Mouse (Mus musculus): ENCODE measurements around the gene Ceacam19. TPM values are rescaled to one million over a fixed set of nuclear protein-coding genes. Genes with fewer than 3 reads are reported as not detected.

Ceacam19 gene
- polyA plus RNA-seq, 1 experiment from 2014 or later: 0.04 TPM

- Histone ChIP-seq H3K27ac (ENCODE audit: low read length) (no peak overlapping the region), H3K27me3 (ENCODE audit: control insufficient read depth, insufficient read depth, low read length) (no peaks in the 10 kb centered on the region), H3K36me3 (ENCODE audit: control insufficient read depth, insufficient read depth) (peaks cover 47% of the 10 kb centered on the region), H3K9ac (ENCODE audit: low read length) (no peak overlapping the region), H3K4me2 (ENCODE audit: low read depth, low read length) (no peak overlapping the region), H3K4me3 (ENCODE audit: low read length) (no peak overlapping the region), H3K9me3 (replicated peaks; ENCODE audit: control insufficient read depth, low read length) (no peaks in the 10 kb centered on the region), H3K4me1 (ENCODE audit: control insufficient read depth, insufficient read depth, low read length) (no peaks in the 10 kb centered on the region)
- WGBS: 50% methylated on average over 21 of the region's 21 CpGs
- ATAC-seq (replicated peaks; ENCODE audit: extremely low read depth, insufficient read depth, low FRiP score): peak; percentile 39; the same call in 1 of the 2 replicates
Observed at GRCm38 (mm10) chr7:19910421-19911291, 22.9 kb upstream of the Ceacam19 start.

- ATAC-seq (replicated peaks; ENCODE audit: extremely low read depth, insufficient read depth, low FRiP score): no peak
- no peaks in the 10 kb centered on the region for H3K36me3 ChIP-seq (ENCODE audit: control insufficient read depth, insufficient read depth)
Observed at GRCm38 (mm10) chr7:19889881-19890280, 2.1 kb upstream of the Ceacam19 start.

GRCm38 (mm10) chr7:19880754-19881153 is 7.0 kb downstream of the Ceacam19 start:
- Histone ChIP-seq H3K27me3 (ENCODE audit: control insufficient read depth, insufficient read depth, low read length) (no peaks in the 10 kb centered on the region), H3K4me1 (ENCODE audit: control insufficient read depth, insufficient read depth, low read length) (no peaks in the 10 kb centered on the region), H3K9ac (ENCODE audit: low read length) (no peak overlapping the region), H3K4me3 (ENCODE audit: low read length) (no peak overlapping the region), H3K27ac (ENCODE audit: low read length) (no peak overlapping the region), H3K4me2 (ENCODE audit: low read depth, low read length) (no peak overlapping the region), H3K9me3 (replicated peaks; ENCODE audit: control insufficient read depth, low read length) (no peaks in the 10 kb centered on the region), H3K36me3 (ENCODE audit: control insufficient read depth, insufficient read depth) (no peaks in the 10 kb centered on the region)
- no peak for ATAC-seq (replicated peaks; ENCODE audit: extremely low read depth, insufficient read depth, low FRiP score)
- WGBS: 76% methylated on average over 8 of the region's 8 CpGs

More at GRCm38 (mm10) chr7:19889881-19890280, 2.1 kb upstream of the Ceacam19 start:
- no peak overlapping the region for H3K4me3 ChIP-seq (ENCODE audit: low read length)
- no peak overlapping the region for H3K9ac ChIP-seq (ENCODE audit: low read length)
- no peak overlapping the region for H3K4me2 ChIP-seq (ENCODE audit: low read depth, low read length)
- no peaks in the 10 kb centered on the region for H3K27me3 ChIP-seq (ENCODE audit: control insufficient read depth, insufficient read depth, low read length)
- WGBS: 45% methylated on average over 8 of the region's 8 CpGs
- H3K9me3 ChIP-seq (replicated peaks; ENCODE audit: control insufficient read depth, low read length): no peaks in the 10 kb centered on the region
- no peaks in the 10 kb centered on the region for H3K4me1 ChIP-seq (ENCODE audit: control insufficient read depth, insufficient read depth, low read length)
- H3K27ac ChIP-seq (ENCODE audit: low read length): no peak overlapping the region

GRCm38 (mm10) chr7:19876781-19877425 is 10.9 kb downstream of the Ceacam19 start:
- WGBS: 46% methylated on average over 14 of the region's 14 CpGs
- no peak overlapping the region for H3K4me3 ChIP-seq (ENCODE audit: low read length)
- no peaks in the 10 kb centered on the region for H3K9me3 ChIP-seq (replicated peaks; ENCODE audit: control insufficient read depth, low read length)
- 0 out of 2 replicates have a peak, but pooled peaks have one; percentile 7 for ATAC-seq (replicated peaks; ENCODE audit: extremely low read depth, insufficient read depth, low FRiP score)
- no peak overlapping the region for H3K9ac ChIP-seq (ENCODE audit: low read length)
- H3K27me3 ChIP-seq (ENCODE audit: control insufficient read depth, insufficient read depth, low read length): no peaks in the 10 kb centered on the region
- no peak overlapping the region for H3K4me2 ChIP-seq (ENCODE audit: low read depth, low read length)
- H3K27ac ChIP-seq (ENCODE audit: low read length): no peak overlapping the region
- no peaks in the 10 kb centered on the region for H3K36me3 ChIP-seq (ENCODE audit: control insufficient read depth, insufficient read depth)
- no peaks in the 10 kb centered on the region for H3K4me1 ChIP-seq (ENCODE audit: control insufficient read depth, insufficient read depth, low read length)

GRCm38 (mm10) chr7:19875948-19876682 is 11.7 kb downstream of the Ceacam19 start:
- 0 out of 2 replicates have a peak, but pooled peaks have one; percentile 5 for ATAC-seq (replicated peaks; ENCODE audit: extremely low read depth, insufficient read depth, low FRiP score)
- Histone ChIP-seq H3K27ac (ENCODE audit: low read length) (no peak overlapping the region), H3K9me3 (replicated peaks; ENCODE audit: control insufficient read depth, low read length) (no peaks in the 10 kb centered on the region), H3K9ac (ENCODE audit: low read length) (no peak overlapping the region), H3K4me3 (ENCODE audit: low read length) (no peak overlapping the region), H3K36me3 (ENCODE audit: control insufficient read depth, insufficient read depth) (no peaks in the 10 kb centered on the region), H3K4me2 (ENCODE audit: low read depth, low read length) (no peak overlapping the region), H3K27me3 (ENCODE audit: control insufficient read depth, insufficient read depth, low read length) (no peaks in the 10 kb centered on the region), H3K4me1 (ENCODE audit: control insufficient read depth, insufficient read depth, low read length) (0 out of 2 replicates have a peak, but pooled peaks cover 2% of the 10 kb centered on the region)
- 37% methylated on average over 13 of the region's 13 CpGs for WGBS

GRCm38 (mm10) chr7:19871943-19872601 is 15.7 kb downstream of the Ceacam19 start:
- Histone ChIP-seq H3K4me1 (ENCODE audit: control insufficient read depth, insufficient read depth, low read length) (0 out of 2 replicates have a peak, but pooled peaks cover 2% of the 10 kb centered on the region), H3K36me3 (ENCODE audit: control insufficient read depth, insufficient read depth) (no peaks in the 10 kb centered on the region), H3K27me3 (ENCODE audit: control insufficient read depth, insufficient read depth, low read length) (no peaks in the 10 kb centered on the region), H3K4me2 (ENCODE audit: low read depth, low read length) (no peak overlapping the region), H3K9me3 (replicated peaks; ENCODE audit: control insufficient read depth, low read length) (no peaks in the 10 kb centered on the region), H3K27ac (ENCODE audit: low read length) (no peak overlapping the region), H3K9ac (ENCODE audit: low read length) (no peak overlapping the region), H3K4me3 (ENCODE audit: low read length) (no peak overlapping the region)
- no peak for ATAC-seq (replicated peaks; ENCODE audit: extremely low read depth, insufficient read depth, low FRiP score)
- 30% methylated on average over 5 of the region's 5 CpGs for WGBS

GRCm38 (mm10) chr7:19871137-19871621 is 16.6 kb downstream of the Ceacam19 start:
- ATAC-seq (replicated peaks; ENCODE audit: extremely low read depth, insufficient read depth, low FRiP score): peak; percentile 16; the same call in 1 of the 2 replicates
- Histone ChIP-seq H3K4me3 (ENCODE audit: low read length) (no peak overlapping the region), H3K9ac (ENCODE audit: low read length) (no peak overlapping the region), H3K9me3 (replicated peaks; ENCODE audit: control insufficient read depth, low read length) (no peaks in the 10 kb centered on the region), H3K4me2 (ENCODE audit: low read depth, low read length) (no peak overlapping the region), H3K4me1 (ENCODE audit: control insufficient read depth, insufficient read depth, low read length) (peaks cover 5% of the 10 kb centered on the region), H3K27ac (ENCODE audit: low read length) (0 out of 2 replicates have a peak overlapping the region, but pooled peaks have one; percentile 2), H3K27me3 (ENCODE audit: control insufficient read depth, insufficient read depth, low read length) (no peaks in the 10 kb centered on the region), H3K36me3 (ENCODE audit: control insufficient read depth, insufficient read depth) (no peaks in the 10 kb centered on the region)
- 39% methylated on average over 10 of the region's 10 CpGs for WGBS

GRCm38 (mm10) chr7:19867751-19868399 is 19.9 kb downstream of the Ceacam19 start:
- Histone ChIP-seq H3K9me3 (replicated peaks; ENCODE audit: control insufficient read depth, low read length) (no peaks in the 10 kb centered on the region), H3K27ac (ENCODE audit: low read length) (no peak overlapping the region), H3K27me3 (ENCODE audit: control insufficient read depth, insufficient read depth, low read length) (no peaks in the 10 kb centered on the region), H3K4me3 (ENCODE audit: low read length) (no peak overlapping the region), H3K4me1 (ENCODE audit: control insufficient read depth, insufficient read depth, low read length) (peaks cover 5% of the 10 kb centered on the region), H3K9ac (ENCODE audit: low read length) (no peak overlapping the region), H3K4me2 (ENCODE audit: low read depth, low read length) (no peak overlapping the region), H3K36me3 (ENCODE audit: control insufficient read depth, insufficient read depth) (no peaks in the 10 kb centered on the region)
- WGBS: 82% methylated on average over 16 of the region's 16 CpGs
- no peak for ATAC-seq (replicated peaks; ENCODE audit: extremely low read depth, insufficient read depth, low FRiP score)

Data from heart, embryonic 16.5 days (tissue).